Mouse (Mus musculus): ENCODE results near the gene Ranbp3l.

DNA sequence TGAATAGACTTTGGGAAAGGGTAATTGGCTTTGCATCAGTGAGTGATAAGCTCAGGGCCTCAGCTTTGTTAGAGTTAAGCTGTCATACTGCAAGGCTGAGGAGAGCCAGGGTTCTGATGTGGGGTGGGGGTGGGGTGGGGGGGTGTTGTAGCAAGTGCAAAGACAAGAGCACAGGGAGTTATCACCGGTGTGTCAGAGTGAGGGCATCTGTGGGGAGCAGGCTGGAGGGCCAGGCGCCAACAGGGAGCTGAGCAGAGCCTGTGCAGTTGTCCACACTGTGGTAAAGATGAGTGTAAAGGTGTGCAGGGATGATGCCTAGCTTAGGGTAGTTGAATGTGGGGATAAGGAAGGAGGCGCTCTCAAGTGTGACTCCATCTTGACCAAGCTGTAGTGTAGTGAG, 113.5 kb downstream of the Ranbp3l start:
- TF ChIP-seq CTCF (IDR thresholded peaks at IDR 0.05; ENCODE audit: low read depth) (no peak), EP300 (IDR thresholded peaks at IDR 0.05; ENCODE audit: low read depth) (no peak)

Data from heart, postnatal 0 days (tissue).